Mouse (Mus musculus) liver (tissue): ENCODE measurements around the gene Kcnk12.

Experiments used
- DNase-seq: peaks from one replicate; pipeline ENCODE4 v3.0.0-alpha.2; 2020; ENCODE audit warnings: mixed read lengths

The Kcnk12 gene

GRCm38 (mm10) chr17:87797688-87798291 is at the start of gene Kcnk12:
Kcnk12 (minus strand) TSS chr17:87797994.
- DNase-seq, result peak; percentile 41

- no peak for DNase-seq
These were observed 44.4 kb upstream of the Kcnk12 start for GRCm38 (mm10) chr17:87842156-87842555.

- DNase-seq, result no peak
These were observed 42.3 kb upstream of the Kcnk12 start for GRCm38 (mm10) chr17:87840079-87840478.

GRCm38 (mm10) chr17:87834850-87835249 is 37.1 kb upstream of the Kcnk12 start:
- no peak for DNase-seq

- DNase-seq, result no peak
These were observed 29.1 kb upstream of the Kcnk12 start for GRCm38 (mm10) chr17:87826909-87827308.

- no peak for DNase-seq
These were observed 28.3 kb upstream of the Kcnk12 start for GRCm38 (mm10) chr17:87826036-87826560.

GRCm38 (mm10) chr17:87825454-87826008 is 27.7 kb upstream of the Kcnk12 start:
- DNase-seq, result no peak

GRCm38 (mm10) chr17:87823031-87823430 is 25.2 kb upstream of the Kcnk12 start:
- DNase-seq, result no peak

- no peak for DNase-seq
These were observed 11.8 kb upstream of the Kcnk12 start for GRCm38 (mm10) chr17:87809556-87809955.

GRCm38 (mm10) chr17:87799948-87800340 is 2.1 kb upstream of the Kcnk12 start:
- no peak for DNase-seq

GRCm38 (mm10) chr17:87799212-87799947 is 1.6 kb upstream of the Kcnk12 start:
- DNase-seq, result no peak

GRCm38 (mm10) chr17:87798423-87798941 is 688 bp upstream of the Kcnk12 start:
- DNase-seq, result peak; percentile 66

GRCm38 (mm10) chr17:87796881-87797416 is 845 bp downstream of the Kcnk12 start:
- DNase-seq, result no peak

GRCm38 (mm10) chr17:87795927-87796714 is 1.7 kb downstream of the Kcnk12 start:
- DNase-seq, result no peak

- DNase-seq, result no peak
These were observed 3.0 kb downstream of the Kcnk12 start for GRCm38 (mm10) chr17:87794801-87795200.

- no peak for DNase-seq
These were observed 4.5 kb downstream of the Kcnk12 start for GRCm38 (mm10) chr17:87793331-87793730.

- no peak for DNase-seq
These were observed 5.0 kb downstream of the Kcnk12 start for GRCm38 (mm10) chr17:87792623-87793315.

GRCm38 (mm10) chr17:87791517-87792098 is 6.2 kb downstream of the Kcnk12 start:
- no peak for DNase-seq

GRCm38 (mm10) chr17:87790661-87791060 is 7.1 kb downstream of the Kcnk12 start:
- no peak for DNase-seq

GRCm38 (mm10) chr17:87788216-87788615 is 9.6 kb downstream of the Kcnk12 start:
- DNase-seq, result no peak

- DNase-seq, result no peak
These were observed 10.1 kb downstream of the Kcnk12 start for GRCm38 (mm10) chr17:87787711-87788110.

- DNase-seq, result no peak
These were observed 12.1 kb downstream of the Kcnk12 start for GRCm38 (mm10) chr17:87785721-87786120.
